Mouse (Mus musculus) embryonic facial prominence, embryonic 14.5 days (tissue): ENCODE measurements around the gene Ttpal. TPM values are rescaled to one million over a fixed set of nuclear protein-coding genes. Genes with fewer than 3 reads are reported as not detected.
"Not testable (repeated sequence)": the region's sequence is repeated elsewhere in the genome, so short reads cannot be mapped to it uniquely, and the experiment has no call there.

Experiments
- ATAC-seq: fragments of 200-750 bp; cut with Nextera tagmentation; 2 replicates; pipeline ENCODE4 v1.8.0; 2017; ENCODE audit warnings: low read depth, moderate number of reproducible peaks, moderate TSS enrichment
- DNase-seq: peaks from one replicate; pipeline ENCODE4 v3.0.0-alpha.2; 2015; ENCODE audit warnings: low spot score
- H3K27ac ChIP-seq: fragments of 300-500 bp; sonication (generic); replicated peaks from 2 replicates; pipeline ENCODE4 v1.5.1; 2014; ENCODE audit warnings: low read depth, mild to moderate bottlenecking, low read length, moderate library complexity
- H3K27me3 ChIP-seq: fragments of 300-500 bp; sonication (generic); replicated peaks from 2 replicates; pipeline ENCODE4 v1.6.1; 2014; ENCODE audit warnings: low read length; ENCODE audit not compliant: control insufficient read depth, insufficient read depth
- H3K36me3 ChIP-seq: fragments of 300-500 bp; sonication (generic); 2 replicates; pipeline ENCODE4 v1.6.1; 2014; ENCODE audit warnings: low read length, mixed read lengths; ENCODE audit not compliant: control insufficient read depth, insufficient read depth
- H3K4me1 ChIP-seq: fragments of 300-500 bp; sonication (generic); 2 replicates; pipeline ENCODE4 v1.6.1; 2014; ENCODE audit warnings: antibody characterized with exemption, low read length; ENCODE audit not compliant: control insufficient read depth, insufficient read depth
- H3K4me2 ChIP-seq: fragments of 300-500 bp; sonication (generic); 2 replicates; pipeline ENCODE4 v1.6.1; 2014; ENCODE audit warnings: low read depth, mild to moderate bottlenecking, low read length, moderate library complexity, mixed read lengths
- H3K4me3 ChIP-seq: fragments of 300-500 bp; sonication (generic); 2 replicates; pipeline ENCODE4 v1.5.1; 2014; ENCODE audit warnings: low read depth, mild to moderate bottlenecking, low read length
- H3K9ac ChIP-seq: fragments of 300-500 bp; sonication (generic); 2 replicates; pipeline ENCODE4 v1.6.1; 2014; ENCODE audit warnings: low read depth, mild to moderate bottlenecking, low read length, moderate library complexity, mixed read lengths
- H3K9me3 ChIP-seq: fragments of 300-500 bp; sonication (generic); 2 replicates; pipeline ENCODE4 v1.6.1; 2016; ENCODE audit warnings: low read length; ENCODE audit not compliant: control insufficient read depth
- WGBS: fragments of 180-500 bp; shearing (Covaris S2); extraction: QIAGEN DNeasy Blood & Tissue Kit; methylation state at CpG from one replicate; pipeline ENCODE4 v1.1.7; 2014; 5-methylcytosine and 5-hydroxymethylcytosine counted together
- polyA plus RNA-seq: library from polyadenylated mRNA; unstranded; fragments of >200 nt; fragmentation: Nextera tagmentation; extraction: Ambion mirVana; gene quantifications from 2 replicates; pipeline ENCODE4 v1.2.1, GENCODE M21; 2014

Gene Ttpal
- polyA plus RNA-seq, 1 experiment from 2014 or later: 40.6 TPM

- not testable (repeated sequence) for DNase-seq, H3K27ac ChIP-seq, H3K27me3 ChIP-seq, H3K4me3 ChIP-seq, H3K4me2 ChIP-seq, H3K9me3 ChIP-seq, H3K9ac ChIP-seq, ATAC-seq, H3K4me1 ChIP-seq
- H3K36me3 ChIP-seq: peaks cover 87% of the 10 kb centered on the region
- WGBS: 91% methylated on average over 3 of the region's 3 CpGs
Observed at GRCm38 (mm10) chr2:163621401-163621800, 19.3 kb downstream of the Ttpal start.

- DNase-seq: no peak
- Histone ChIP-seq H3K4me1 (no peaks in the 10 kb centered on the region), H3K4me3 (no peak overlapping the region), H3K4me2 (no peak overlapping the region), H3K9me3 (no peaks in the 10 kb centered on the region), H3K27ac (no peak overlapping the region), H3K36me3 (peaks cover 91% of the 10 kb centered on the region), H3K9ac (no peak overlapping the region), H3K27me3 (no peaks in the 10 kb centered on the region)
- no peak for ATAC-seq
- 95% methylated on average over 4 of the region's 4 CpGs for WGBS
Observed at GRCm38 (mm10) chr2:163631223-163631622, 29.1 kb downstream of the Ttpal start.

- H3K4me2 ChIP-seq: no peak overlapping the region
- H3K4me1 ChIP-seq: no peaks in the 10 kb centered on the region
- H3K36me3 ChIP-seq: peaks cover 90% of the 10 kb centered on the region
- H3K27me3 ChIP-seq: no peaks in the 10 kb centered on the region
- H3K9me3 ChIP-seq: no peaks in the 10 kb centered on the region
- DNase-seq: no peak
- no peak overlapping the region for H3K9ac ChIP-seq
- ATAC-seq: no peak
- no peak overlapping the region for H3K4me3 ChIP-seq
- no peak overlapping the region for H3K27ac ChIP-seq
- 95% methylated on average over 2 of the region's 2 CpGs for WGBS
Observed at GRCm38 (mm10) chr2:163631715-163632114, 29.6 kb downstream of the Ttpal start.

- no peak for DNase-seq
- Histone ChIP-seq H3K4me3 (no peak overlapping the region), H3K9me3 (no peaks in the 10 kb centered on the region), H3K4me1 (no peaks in the 10 kb centered on the region), H3K4me2 (no peak overlapping the region), H3K27ac (no peak overlapping the region), H3K36me3 (peaks cover 73% of the 10 kb centered on the region), H3K27me3 (no peaks in the 10 kb centered on the region), H3K9ac (no peak overlapping the region)
- no peak for ATAC-seq
- WGBS: 87% methylated on average over 2 of the region's 2 CpGs
Observed at GRCm38 (mm10) chr2:163634211-163634610, 32.1 kb downstream of the Ttpal start.

GRCm38 (mm10) chr2:163636057-163636456 lies 33.9 kb downstream of the Ttpal start:
- Histone ChIP-seq H3K27me3 (no peaks in the 10 kb centered on the region), H3K9ac (no peak overlapping the region), H3K36me3 (peaks cover 61% of the 10 kb centered on the region), H3K9me3 (no peaks in the 10 kb centered on the region), H3K4me1 (no peaks in the 10 kb centered on the region), H3K27ac (no peak overlapping the region), H3K4me3 (no peak overlapping the region), H3K4me2 (no peak overlapping the region)
- 88% methylated on average over 2 of the region's 2 CpGs for WGBS
- DNase-seq (no peak), ATAC-seq (no peak)

GRCm38 (mm10) chr2:163637655-163638266 lies 35.6 kb downstream of the Ttpal start:
- Histone ChIP-seq H3K4me2 (no peak overlapping the region), H3K9ac (no peak overlapping the region), H3K27ac (no peak overlapping the region), H3K9me3 (no peaks in the 10 kb centered on the region), H3K27me3 (no peaks in the 10 kb centered on the region), H3K4me1 (no peaks in the 10 kb centered on the region), H3K4me3 (no peak overlapping the region), H3K36me3 (peaks cover 46% of the 10 kb centered on the region)
- 58% methylated on average over 5 of the region's 5 CpGs for WGBS
- DNase-seq: no peak
- no peak for ATAC-seq

- H3K4me1 ChIP-seq: peaks cover 6% of the 10 kb centered on the region; the same call in 1 of the 2 replicates
- H3K9me3 ChIP-seq: no peaks in the 10 kb centered on the region
- ATAC-seq: no peak
- no peak overlapping the region for H3K27ac ChIP-seq
- 79% methylated on average over 3 of the region's 3 CpGs for WGBS
- DNase-seq: no peak
- peaks cover 25% of the 10 kb centered on the region for H3K36me3 ChIP-seq
- no peak overlapping the region for H3K4me3 ChIP-seq
- no peaks in the 10 kb centered on the region for H3K27me3 ChIP-seq
- no peak overlapping the region for H3K9ac ChIP-seq
- no peak overlapping the region for H3K4me2 ChIP-seq
Observed at GRCm38 (mm10) chr2:163640493-163640892, 38.4 kb downstream of the Ttpal start.

GRCm38 (mm10) chr2:163641681-163642080 lies 39.6 kb downstream of the Ttpal start:
- Histone ChIP-seq H3K27me3 (no peaks in the 10 kb centered on the region), H3K4me2 (no peak overlapping the region), H3K4me1 (peaks cover 6% of the 10 kb centered on the region; the same call in 1 of the 2 replicates), H3K9ac (no peak overlapping the region), H3K27ac (no peak overlapping the region), H3K9me3 (no peaks in the 10 kb centered on the region), H3K4me3 (no peak overlapping the region), H3K36me3 (peaks cover 16% of the 10 kb centered on the region; the same call in 1 of the 2 replicates)
- no peak for ATAC-seq
- DNase-seq: peak; percentile 55
- 81% methylated on average over 3 of the region's 3 CpGs for WGBS
